Mouse (Mus musculus): ENCODE measurements around the gene Cdc73. TPM values are rescaled to one million over a fixed set of nuclear protein-coding genes. Genes with fewer than 3 reads are reported as not detected.
A peak's percentile ranks its signal among the peaks of the same experiment; 100 is the strongest.

Cdc73 gene
- total and polyA plus RNA-seq, 3 experiments, result 13.4 to 85.0 (median 21.5) TPM

DNA sequence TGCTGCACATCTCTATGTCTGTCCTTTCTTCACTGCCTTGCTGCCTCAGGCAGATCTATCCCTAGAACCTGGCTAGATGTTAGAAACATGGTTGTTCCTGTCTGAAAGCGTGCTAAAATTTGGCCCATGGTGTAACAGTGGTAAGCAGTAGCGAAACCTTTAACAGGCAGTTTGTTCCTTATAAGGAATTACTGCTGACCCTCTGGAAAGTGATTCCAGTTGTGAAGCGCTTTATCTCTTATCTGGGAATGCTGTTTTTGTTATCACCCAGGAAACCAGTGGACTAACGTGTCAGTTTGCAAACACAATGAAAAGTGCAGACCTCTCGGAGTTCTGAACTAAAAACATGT is 7.9 kb upstream of the Cdc73 start:
- dilution Hi-C loops (cut with MboI; ENCODE audit: extremely low pct_ligation_motif_present, extremely low pct_unique_long_range_greater_than_20kb, low sequenced_read_pairs), result no loop called here
- H3K27ac ChIP-seq (ENCODE audit: insufficient read depth, low read depth), result no peak overlapping the region

GRCm38 (mm10) chr1:143709966-143710626 is 7.4 kb upstream of the Cdc73 start:
- H3K4me2 ChIP-seq (ENCODE audit: insufficient read depth, low read depth, poor library complexity, severe bottlenecking), result no peak overlapping the region
- no peak overlapping the region for H3K27ac ChIP-seq (ENCODE audit: insufficient read depth, low read depth)
- H3K27me3 ChIP-seq (replicated peaks), result peaks cover 13% of the 10 kb centered on the region
- H3K36me3 ChIP-seq (replicated peaks in 1 of 2; ENCODE audit: control insufficient read depth in 1 of 2, insufficient read depth in 1 of 2, low read length in 1 of 2), result no peaks in the 10 kb centered on the region
- dilution Hi-C loops (cut with MboI; ENCODE audit: extremely low pct_ligation_motif_present, extremely low pct_unique_long_range_greater_than_20kb, low sequenced_read_pairs) (no loop called here), in situ Hi-C loops (cut with MboI; ENCODE audit: low pct_ligation_motif_present, low pct_unique_long_range_greater_than_20kb, low sequenced_read_pairs) (no loop called here)
- H3K9me3 ChIP-seq (replicated peaks; ENCODE audit: low read length), result no peaks in the 10 kb centered on the region
- DNase-seq (ENCODE audit: extremely low read depth), result no peak
- H3K79me2 ChIP-seq (replicated peaks; ENCODE audit: control insufficient read depth, extremely low read depth, insufficient read depth, poor library complexity, severe bottlenecking), result no peaks in the 10 kb centered on the region
- H3K9ac ChIP-seq (ENCODE audit: insufficient read depth, low read depth), result no peak overlapping the region
- H3K4me1 ChIP-seq (ENCODE audit: control insufficient read depth in 1 of 2, insufficient read depth in 2 of 2), result peaks cover 0 to 4% of the 10 kb centered on the region in 2 experiments; a peak in 1 of 4 replicates
- H3K4me3 ChIP-seq (replicated peaks in 1 of 3; ENCODE audit: low read depth in 2 of 3, low read length in 2 of 3, poor library complexity in 1 of 3), result no peak overlapping the region
- no peak for TF ChIP-seq MEF2A (IDR thresholded peaks at IDR 0.05; ENCODE audit: borderline replicate concordance, low read depth, low read length)
- no peak for TF ChIP-seq MAZ (IDR thresholded peaks at IDR 0.05; ENCODE audit: low read depth, low read length)

More for the DNA sequence above, 7.9 kb upstream of the Cdc73 start:
- H3K79me2 ChIP-seq (replicated peaks; ENCODE audit: control insufficient read depth, extremely low read depth, insufficient read depth, poor library complexity, severe bottlenecking), result no peaks in the 10 kb centered on the region
- in situ Hi-C loops (cut with MboI; ENCODE audit: low pct_ligation_motif_present, low pct_unique_long_range_greater_than_20kb, low sequenced_read_pairs), result no loop called here
- H3K36me3 ChIP-seq (replicated peaks in 1 of 2; ENCODE audit: control insufficient read depth in 1 of 2, insufficient read depth in 1 of 2, low read length in 1 of 2), result no peaks in the 10 kb centered on the region
- TF ChIP-seq USF2 (conservative IDR thresholded peaks at IDR 0.05; ENCODE audit: low read depth, low read length), result no peak
- no peak for TF ChIP-seq MEF2A (IDR thresholded peaks at IDR 0.05; ENCODE audit: borderline replicate concordance, low read depth, low read length)
- TF ChIP-seq NELFE (IDR thresholded peaks at IDR 0.05; ENCODE audit: low read depth, low read length), result no peak
- no peak for TF ChIP-seq USF1 (IDR thresholded peaks at IDR 0.05; ENCODE audit: low read depth, low read length)
- TF ChIP-seq BHLHE40 (IDR thresholded peaks at IDR 0.05; ENCODE audit: low read depth, low read length), result no peak
- no peak for TF ChIP-seq CHD1 (IDR thresholded peaks at IDR 0.05; ENCODE audit: low read depth, low read length)
- no peak overlapping the region for H3K4me2 ChIP-seq (ENCODE audit: insufficient read depth, low read depth, poor library complexity, severe bottlenecking)
- H3K4me3 ChIP-seq (replicated peaks in 1 of 3; ENCODE audit: low read depth in 2 of 3, low read length in 2 of 3, poor library complexity in 1 of 3), result no peak overlapping the region
- H3K4me1 ChIP-seq (ENCODE audit: control insufficient read depth in 1 of 2, insufficient read depth in 2 of 2), result peaks cover 0 to 4% of the 10 kb centered on the region in 2 experiments; a peak in 1 of 4 replicates
- no peaks in the 10 kb centered on the region for H3K9me3 ChIP-seq (replicated peaks; ENCODE audit: low read length)
- peaks cover 12% of the 10 kb centered on the region for H3K27me3 ChIP-seq (replicated peaks)
- DNase-seq (ENCODE audit: extremely low read depth), result no peak
- H3K9ac ChIP-seq (ENCODE audit: insufficient read depth, low read depth), result no peak overlapping the region

- Histone ChIP-seq H3K9ac (ENCODE audit: insufficient read depth, low read depth) (no peak overlapping the region; the same call in 1 of the 2 replicates), H3K4me3 (replicated peaks in 1 of 3; ENCODE audit: low read depth in 2 of 3, low read length in 2 of 3, poor library complexity in 1 of 3) (no peak overlapping the region), H3K79me2 (replicated peaks; ENCODE audit: control insufficient read depth, extremely low read depth, insufficient read depth, poor library complexity, severe bottlenecking) (no peaks in the 10 kb centered on the region), H3K4me2 (ENCODE audit: insufficient read depth, low read depth, poor library complexity, severe bottlenecking) (peak overlapping the region; percentile 46; the same call in 1 of the 2 replicates), H3K27ac (ENCODE audit: insufficient read depth, low read depth) (no peak overlapping the region), H3K27me3 (replicated peaks) (peaks cover 19% of the 10 kb centered on the region), H3K9me3 (replicated peaks; ENCODE audit: low read length) (no peaks in the 10 kb centered on the region), H3K4me1 (ENCODE audit: control insufficient read depth in 1 of 2, insufficient read depth in 2 of 2) (peaks cover 0 to 4% of the 10 kb centered on the region in 2 experiments; a peak in 1 of 4 replicates), H3K36me3 (replicated peaks in 1 of 2; ENCODE audit: control insufficient read depth in 1 of 2, insufficient read depth in 1 of 2, low read length in 1 of 2) (no peaks in the 10 kb centered on the region)
- TF ChIP-seq RCOR1 (conservative IDR thresholded peaks at IDR 0.05; ENCODE audit: low read depth, low read length), result no peak
- no peak for TF ChIP-seq UBTF (IDR thresholded peaks at IDR 0.05; ENCODE audit: low read depth, low read length)
- TF ChIP-seq E2F4 (IDR thresholded peaks at IDR 0.05; ENCODE audit: insufficient replicate concordance, low read depth, low read length), result no peak
- no peak for DNase-seq (ENCODE audit: extremely low read depth)
- dilution Hi-C loops (cut with MboI; ENCODE audit: extremely low pct_ligation_motif_present, extremely low pct_unique_long_range_greater_than_20kb, low sequenced_read_pairs), result no loop called here
- in situ Hi-C loops (cut with MboI; ENCODE audit: low pct_ligation_motif_present, low pct_unique_long_range_greater_than_20kb, low sequenced_read_pairs), result no loop called here
Measured at GRCm38 (mm10) chr1:143708361-143708760, 5.7 kb upstream of the Cdc73 start.
